Mouse (Mus musculus): ENCODE data around the gene Smim4.

Gene Smim4

GRCm38 (mm10) chr14:31128826-31129219 is at the start of gene Smim4:
Gene Smim4 (minus strand): TSS chr14:31128956.
- DNase-seq = peak; percentile 96 to 97

DNA sequence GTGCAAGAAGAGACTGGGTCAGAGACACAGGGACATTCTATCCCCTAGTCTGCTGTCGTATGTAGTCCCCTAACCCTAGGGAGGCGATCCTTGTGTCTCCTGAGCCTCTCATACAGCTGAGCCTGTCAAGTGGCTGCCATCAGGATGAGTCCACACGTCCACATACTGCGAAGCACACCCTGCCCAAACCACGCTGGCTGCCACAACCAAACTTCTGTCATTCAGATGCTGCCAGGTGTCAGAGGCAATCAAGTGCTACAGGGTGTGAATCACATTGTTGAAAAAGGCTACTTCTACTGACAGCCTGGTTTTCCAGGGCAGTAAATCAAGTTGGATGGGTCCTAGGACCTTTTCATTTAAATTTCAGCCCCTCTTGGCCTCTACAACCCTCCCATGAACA is 49.0 kb upstream of the Smim4 start:
- DNase-seq = no peak

GRCm38 (mm10) chr14:31177287-31177686 is 48.5 kb upstream of the Smim4 start:
- no peak for DNase-seq

DNA sequence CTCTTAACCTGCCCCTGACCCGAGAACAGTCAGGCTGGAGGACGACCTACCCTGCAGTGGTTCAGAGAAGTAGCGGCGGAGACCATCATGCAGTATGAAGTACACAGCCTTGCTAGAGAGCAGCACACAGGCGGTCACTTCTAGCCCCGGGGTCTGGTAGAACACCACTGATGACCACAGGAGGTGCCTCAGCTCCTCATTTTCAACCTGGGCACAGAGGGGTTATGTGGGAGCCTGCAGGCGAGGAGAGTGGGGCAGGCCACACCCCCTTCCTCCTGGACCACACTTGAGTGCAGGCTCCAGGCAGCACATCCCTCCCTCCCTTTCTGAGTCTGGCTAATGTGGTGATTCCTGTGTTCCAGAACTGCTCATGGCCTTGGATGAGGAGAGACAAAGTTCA is 44.8 kb upstream of the Smim4 start:
- no peak for DNase-seq

DNA sequence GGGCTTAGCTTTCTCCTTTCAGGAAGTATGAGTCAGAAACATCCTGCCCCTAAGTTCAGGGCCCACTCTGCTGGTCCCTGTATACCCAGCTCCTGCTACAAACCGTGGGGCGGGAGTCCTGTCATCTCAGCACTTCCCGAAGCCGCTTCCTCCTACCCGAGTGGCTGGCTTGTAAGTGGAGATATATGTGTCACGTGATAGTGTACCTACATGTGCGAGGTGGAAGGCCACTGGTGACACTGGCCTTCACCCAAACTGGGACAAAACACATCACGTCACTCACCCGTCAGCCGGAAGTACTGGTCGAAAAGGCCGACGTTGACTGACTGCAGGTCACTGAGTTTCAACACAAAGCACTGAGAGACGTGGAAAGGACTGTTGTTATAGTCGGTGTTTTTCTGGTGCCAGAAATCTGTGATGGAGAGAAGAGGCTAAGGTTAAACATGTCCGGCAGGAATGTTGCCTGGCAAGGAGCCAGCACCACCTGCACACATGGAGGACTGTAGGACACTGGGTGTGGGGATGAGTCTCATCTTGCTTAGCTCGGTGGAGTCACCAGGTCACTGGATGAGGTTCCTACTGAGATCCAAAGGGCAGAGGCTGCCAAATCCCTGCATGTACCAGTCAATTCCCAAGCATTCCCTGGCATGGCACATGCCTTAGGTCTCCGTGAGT is 44.2 kb upstream of the Smim4 start:
- no peak for DNase-seq

DNA sequence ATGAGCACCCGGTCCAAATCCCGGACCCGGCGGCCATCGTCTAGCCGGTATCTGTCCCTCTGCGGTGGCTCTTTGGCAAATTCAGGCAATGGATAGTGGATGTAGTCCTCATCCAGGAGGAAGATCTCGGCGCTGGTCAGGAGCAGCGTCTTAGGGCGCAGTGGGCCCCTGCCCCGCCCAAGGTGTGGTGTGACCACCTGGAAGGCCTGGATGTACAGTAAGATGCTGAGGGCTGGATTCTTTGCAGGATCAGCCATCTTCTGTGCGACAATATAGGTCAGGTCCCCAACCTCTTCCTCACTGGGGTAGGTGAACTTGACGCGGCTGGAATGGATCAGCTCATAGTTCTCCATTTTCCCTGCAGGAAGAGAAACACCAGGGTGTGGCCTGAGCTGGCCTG is 43.1 kb upstream of the Smim4 start:
- DNase-seq = no peak

GRCm38 (mm10) chr14:31171386-31171785 is 42.6 kb upstream of the Smim4 start:
- DNase-seq = no peak

GRCm38 (mm10) chr14:31170963-31171362 is 42.2 kb upstream of the Smim4 start:
- DNase-seq = no peak

DNA sequence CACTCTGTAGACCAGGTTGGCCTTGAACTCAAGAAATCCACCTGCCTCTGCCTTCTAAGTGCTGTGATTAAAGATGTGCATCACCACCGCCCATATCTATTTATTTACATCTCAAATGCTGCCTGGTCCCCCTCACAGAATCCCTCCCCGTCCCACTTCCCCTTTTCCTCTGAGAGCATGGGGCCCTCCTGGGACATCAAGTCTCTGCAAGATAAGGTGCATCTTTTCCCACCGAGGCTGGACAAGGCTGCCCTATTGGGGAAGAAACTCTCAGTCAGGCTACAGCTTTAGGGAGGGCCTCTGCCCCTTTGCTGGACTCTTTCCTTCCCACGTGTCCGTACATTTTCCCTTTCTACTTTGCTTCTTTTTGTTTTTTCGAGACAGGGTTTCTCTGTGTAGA is 40.8 kb upstream of the Smim4 start:
- DNase-seq = peak; percentile 14 to 19

DNA sequence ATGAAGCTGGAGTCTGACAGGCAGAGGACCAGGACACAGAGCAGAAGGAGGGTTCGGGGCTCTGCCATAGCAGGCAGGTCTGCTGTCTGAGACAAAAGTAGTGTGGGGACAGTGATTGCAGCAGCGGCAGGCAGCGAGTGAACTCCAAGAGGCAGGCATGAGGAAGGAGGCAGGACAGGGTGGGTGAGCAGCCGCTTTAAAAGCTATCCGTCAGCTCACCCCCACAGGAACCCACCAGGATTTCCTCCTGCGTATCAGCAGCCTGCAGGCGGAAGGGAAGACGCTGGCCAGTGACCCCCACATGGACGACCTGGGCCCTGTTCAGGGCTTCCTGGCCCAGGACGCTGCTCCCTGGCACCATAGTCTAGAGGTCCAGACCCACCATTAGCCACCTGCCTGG is 39.7 kb upstream of the Smim4 start, which contains the start of gene Stab1:
TSS of gene Stab1 (minus strand) at position 217 of the 400 bp plus-strand sequence.
- no peak for DNase-seq

DNA sequence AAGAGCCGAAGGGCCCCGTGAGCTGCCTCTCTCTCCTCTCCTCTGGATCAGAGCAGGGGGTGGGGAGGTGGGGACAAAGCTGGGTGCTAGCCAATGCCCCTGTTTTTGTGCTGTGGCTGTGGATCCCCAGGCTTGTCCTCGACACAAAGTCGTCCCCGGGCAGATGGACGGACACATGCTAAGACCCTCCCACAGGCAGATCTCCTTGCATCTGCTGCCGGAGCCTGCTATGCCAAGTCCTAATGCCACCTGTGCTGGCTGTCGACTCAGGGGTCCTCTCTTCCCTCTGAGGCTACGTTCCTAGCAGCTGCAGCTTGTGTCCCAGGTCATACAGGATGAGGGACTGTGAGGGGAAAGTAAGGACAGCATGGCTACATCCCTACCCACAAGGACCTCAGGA is 38.1 kb upstream of the Smim4 start:
- no peak for DNase-seq

DNA sequence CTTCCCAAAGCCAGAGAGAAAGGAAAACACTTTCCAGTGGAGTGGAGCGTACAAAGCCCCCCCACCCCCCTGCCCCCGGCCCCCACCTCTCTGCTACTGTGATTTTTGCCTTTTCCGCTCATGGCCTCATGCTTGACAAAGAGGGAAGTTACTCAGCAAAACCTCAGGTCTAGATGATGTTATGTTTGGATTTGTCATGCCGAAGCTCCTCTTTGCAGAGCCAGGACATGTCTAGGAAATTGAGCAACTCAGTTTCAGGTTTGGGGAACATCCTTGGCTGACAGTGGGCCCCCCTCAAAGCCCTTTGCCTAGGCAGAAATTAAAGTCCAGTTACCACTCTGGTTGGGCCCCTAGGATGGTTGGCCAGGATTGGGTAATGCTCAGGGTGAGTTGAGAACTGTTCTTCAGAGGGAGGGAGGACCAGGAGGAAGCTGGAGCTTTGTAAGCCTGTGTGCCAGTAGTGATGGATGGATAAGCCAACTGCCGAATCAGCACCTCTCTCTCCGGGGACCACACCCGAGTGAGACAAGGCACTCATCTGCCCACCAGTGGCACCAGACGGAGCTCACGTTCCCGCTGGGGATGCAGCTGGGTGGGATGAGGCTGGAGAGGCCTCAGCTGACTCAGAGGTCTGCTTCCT is 37.4 kb upstream of the Smim4 start:
- DNase-seq = no peak

GRCm38 (mm10) chr14:31165458-31165857 is 36.7 kb upstream of the Smim4 start:
- DNase-seq = no peak

DNA sequence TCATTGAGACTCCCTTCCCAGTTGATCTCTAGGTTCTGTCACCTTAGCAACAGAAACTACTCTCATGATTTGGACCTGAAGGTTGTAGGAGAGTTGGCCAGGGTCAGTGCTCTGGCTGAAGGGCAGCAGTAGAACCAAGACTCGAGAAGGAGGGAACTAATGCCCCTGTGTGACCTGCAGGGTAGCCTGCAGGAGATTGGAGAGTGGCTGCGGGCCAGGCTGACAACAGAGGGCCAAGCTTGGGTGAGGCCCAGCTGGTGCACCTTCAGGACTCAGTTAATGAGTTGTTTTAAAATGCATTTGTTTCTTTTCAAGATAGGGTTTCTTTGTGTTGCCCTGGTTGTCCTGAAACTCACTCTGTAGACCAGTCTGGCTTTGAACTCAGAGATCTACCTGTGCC is 36.3 kb upstream of the Smim4 start:
- no peak for DNase-seq

DNA sequence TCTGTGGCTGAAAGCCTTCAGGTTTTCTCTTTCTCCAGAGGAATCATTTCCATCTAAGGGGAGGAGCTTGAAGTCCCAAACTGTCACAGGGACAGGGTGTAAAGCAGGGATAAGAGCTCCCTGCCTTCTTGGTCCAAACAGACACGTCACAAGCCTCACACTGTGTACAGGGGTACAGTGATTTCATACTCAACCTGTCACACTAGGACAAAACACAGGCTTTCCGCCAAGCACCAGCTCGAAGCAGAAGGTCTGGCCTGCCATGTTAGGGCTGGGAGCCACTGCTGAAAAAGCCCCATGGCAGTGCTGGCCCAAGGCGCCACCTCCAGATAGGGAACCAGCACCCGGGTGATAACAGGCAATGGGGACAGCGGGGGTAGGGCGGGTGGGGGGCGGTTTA is 35.3 kb upstream of the Smim4 start:
- DNase-seq = no peak

DNA sequence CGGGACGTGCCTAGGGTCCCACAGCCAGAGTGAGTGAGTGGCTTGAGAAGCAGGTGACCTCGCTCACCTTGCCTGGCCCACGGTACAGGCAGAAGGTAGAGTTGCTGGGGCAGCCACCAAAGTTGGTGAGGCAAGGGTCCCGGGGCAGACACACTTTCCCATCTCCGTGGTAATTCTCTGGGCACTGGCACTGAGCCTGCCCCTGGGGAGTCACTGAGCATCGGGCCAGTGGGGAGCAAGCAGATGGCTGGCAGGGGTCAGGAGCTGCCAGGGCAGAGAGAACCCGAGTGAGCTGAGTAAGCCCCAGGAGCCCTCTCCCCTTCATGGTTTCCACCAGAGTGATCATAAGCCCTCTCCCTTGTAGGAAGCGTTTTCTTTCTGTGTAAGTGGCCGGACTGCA is 32.9 kb upstream of the Smim4 start:
- no peak for DNase-seq

- no peak for DNase-seq
These were observed 32.4 kb upstream of the Smim4 start for GRCm38 (mm10) chr14:31161191-31161590.

GRCm38 (mm10) chr14:31160196-31161150 is 31.7 kb upstream of the Smim4 start:
- DNase-seq = no peak

DNA sequence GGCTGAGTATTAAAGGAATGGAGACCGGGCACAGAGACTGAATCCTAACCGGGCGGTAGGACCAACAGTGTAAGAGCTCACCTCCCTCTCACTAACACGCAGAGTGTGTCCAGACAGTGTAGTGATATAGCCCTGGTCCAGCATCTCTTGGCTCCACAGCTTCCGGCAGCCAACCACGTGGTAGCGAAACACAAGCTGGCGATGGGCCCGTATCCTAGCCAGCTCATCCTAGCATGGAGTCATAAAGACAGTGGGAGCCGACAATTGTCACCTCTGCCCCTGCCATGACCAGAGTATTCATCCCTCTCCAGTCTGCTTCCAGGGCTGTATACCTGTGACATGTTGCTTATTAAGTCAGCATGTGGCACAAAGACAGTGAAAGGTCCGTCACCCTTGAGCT is 16.9 kb upstream of the Smim4 start:
- DNase-seq = no peak

DNA sequence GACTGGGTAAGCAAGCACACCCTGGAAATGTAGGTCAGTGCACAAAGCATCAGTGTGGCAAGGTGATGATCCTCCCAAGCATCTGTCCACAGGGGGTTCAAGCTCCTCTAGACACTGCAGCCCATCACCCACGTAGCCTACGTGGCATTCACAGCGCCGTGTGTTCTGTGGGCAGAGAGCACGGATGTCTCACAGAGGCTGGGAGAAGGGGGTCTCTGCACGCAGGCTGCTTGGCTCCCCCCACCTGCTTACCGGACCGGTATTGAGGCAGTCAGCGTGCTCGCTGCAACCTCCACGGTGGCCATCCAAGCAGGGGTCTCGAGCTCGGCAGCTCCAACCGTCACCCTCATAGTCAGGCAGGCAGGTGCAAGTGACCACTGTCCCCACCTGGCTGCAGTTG is 12.3 kb upstream of the Smim4 start:
- no peak for DNase-seq

GRCm38 (mm10) chr14:31140141-31140540 is 11.4 kb upstream of the Smim4 start:
- DNase-seq = no peak

- DNase-seq = no peak
These were observed 10.9 kb upstream of the Smim4 start for GRCm38 (mm10) chr14:31139666-31140065.

DNA sequence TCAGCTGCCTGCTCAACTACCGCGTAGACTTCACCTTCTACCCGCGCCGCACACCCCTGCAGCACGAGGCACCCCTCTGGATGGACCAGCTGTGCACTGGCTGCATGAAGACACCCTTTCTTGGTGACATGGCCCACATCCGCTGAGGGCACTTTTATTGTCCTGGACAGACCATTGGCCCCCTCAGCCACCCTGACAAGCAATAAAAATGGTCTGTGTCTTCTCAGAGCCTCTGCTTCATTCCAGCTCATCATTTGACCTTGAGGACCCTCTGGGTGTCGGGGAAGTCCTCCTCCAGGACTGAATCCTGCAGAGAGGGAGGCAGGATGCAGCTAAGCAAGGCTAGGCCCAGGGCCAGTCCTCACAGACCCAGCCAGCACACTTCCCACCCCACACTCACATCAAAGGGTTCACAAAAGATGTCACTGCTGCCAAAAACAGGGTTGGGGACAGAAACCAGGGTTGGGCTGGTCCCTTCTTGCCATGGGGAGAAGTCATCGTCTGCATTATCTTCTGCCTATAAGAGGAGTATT is 10.2 kb upstream of the Smim4 start:
- DNase-seq = no peak

All from B cell, adult 2 months (primary cell).